Mouse (Mus musculus): ENCODE results near the gene Klhdc2. TPM values are rescaled to one million over a fixed set of nuclear protein-coding genes. Genes with fewer than 3 reads are reported as not detected.

Klhdc2 gene
- polyA plus RNA-seq, 1 experiment from 2014 or later = 122 TPM

Other genes with a start within 250 kb of the Klhdc2 start
- gene Rps29, start 137.5 kb upstream of the Klhdc2 start, polyA plus RNA-seq (2016; fragmentation: Nextera tagmentation; extraction: Ambion mirVana) = 1,522 and 1,647 TPM in 2 replicates
- 21.3 and 24.3 TPM in 2 replicates for gene Lrr1, start 127.9 kb upstream of the Klhdc2 start, polyA plus RNA-seq (2016; fragmentation: Nextera tagmentation; extraction: Ambion mirVana)
- 797 and 813 TPM in 2 replicates for gene Rpl36al, start 112.6 kb upstream of the Klhdc2 start, polyA plus RNA-seq (2016; fragmentation: Nextera tagmentation; extraction: Ambion mirVana)
- gene Mgat2, start 112.5 kb upstream of the Klhdc2 start, polyA plus RNA-seq (2016; fragmentation: Nextera tagmentation; extraction: Ambion mirVana) = 48.4 and 51.0 TPM in 2 replicates
- 28.5 and 29.0 TPM in 2 replicates for gene Gm49383, start 99.6 kb upstream of the Klhdc2 start, polyA plus RNA-seq (2016; fragmentation: Nextera tagmentation; extraction: Ambion mirVana)
- 8.9 and 9.2 TPM in 2 replicates for gene Dnaaf2, start 98.3 kb upstream of the Klhdc2 start, polyA plus RNA-seq (2016; fragmentation: Nextera tagmentation; extraction: Ambion mirVana)
- gene Gm49384, start 92.4 kb upstream of the Klhdc2 start, polyA plus RNA-seq (2016; fragmentation: Nextera tagmentation; extraction: Ambion mirVana) = 28.6 and 29.3 TPM in 2 replicates
- gene Pole2, start 68.5 kb upstream of the Klhdc2 start, polyA plus RNA-seq (2016; fragmentation: Nextera tagmentation; extraction: Ambion mirVana) = 31.1 and 31.5 TPM in 2 replicates
- gene Klhdc1, start 55.5 kb upstream of the Klhdc2 start, polyA plus RNA-seq (2016; fragmentation: Nextera tagmentation; extraction: Ambion mirVana) = 5.0 and 5.4 TPM in 2 replicates
- 56.5 and 57.3 TPM in 2 replicates for gene Nemf, start 60.5 kb downstream of the Klhdc2 start, polyA plus RNA-seq (2016; fragmentation: Nextera tagmentation; extraction: Ambion mirVana)
- 81.1 and 83.3 TPM in 2 replicates for gene Arf6, start 75.5 kb downstream of the Klhdc2 start, polyA plus RNA-seq (2016; fragmentation: Nextera tagmentation; extraction: Ambion mirVana)
- gene Gm9887, start 75.8 kb downstream of the Klhdc2 start, polyA plus RNA-seq (2016; fragmentation: Nextera tagmentation; extraction: Ambion mirVana) = 2.1 and 2.3 TPM in 2 replicates

Data from liver, embryonic 12.5 days (tissue).